Mouse (Mus musculus) embryonic fibroblast, embryonic 13.5 days (primary cell): ENCODE measurements at regions not wholly inside any gene's neighbourhood (a gene's known extent, or its start where the extent isn't known, plus 50 kb on each side); places are given as distances from the start of the nearest gene placed in this dataset.

Experiments
- H3K27ac ChIP-seq: 2 replicates; pipeline ENCODE4 v1.5.1; 2012; ENCODE audit warnings: low read length, control low read depth, inconsistent platforms; ENCODE audit not compliant: insufficient read depth
- H3K4me1 ChIP-seq: 2 replicates; pipeline ENCODE4 v1.6.1; 2011; ENCODE audit warnings: low read length; ENCODE audit not compliant: control insufficient read depth, insufficient read depth
- H3K4me3 ChIP-seq: 2 replicates; pipeline ENCODE4 v1.5.1; 2011; ENCODE audit warnings: mild to moderate bottlenecking, control low read depth, low read length; ENCODE audit not compliant: insufficient read depth
- CTCF ChIP-seq: IDR thresholded peaks from 2 replicates; pipeline ENCODE4 v1.5.1; 2011; ENCODE audit warnings: mild to moderate bottlenecking, control low read depth, low read length, moderate library complexity, borderline replicate concordance; ENCODE audit not compliant: insufficient read depth
- POLR2A ChIP-seq: IDR thresholded peaks from 2 replicates; pipeline ENCODE4 v1.6.1; 2011; ENCODE audit warnings: low read depth, mild to moderate bottlenecking, control low read depth, low read length, moderate library complexity

DNA sequence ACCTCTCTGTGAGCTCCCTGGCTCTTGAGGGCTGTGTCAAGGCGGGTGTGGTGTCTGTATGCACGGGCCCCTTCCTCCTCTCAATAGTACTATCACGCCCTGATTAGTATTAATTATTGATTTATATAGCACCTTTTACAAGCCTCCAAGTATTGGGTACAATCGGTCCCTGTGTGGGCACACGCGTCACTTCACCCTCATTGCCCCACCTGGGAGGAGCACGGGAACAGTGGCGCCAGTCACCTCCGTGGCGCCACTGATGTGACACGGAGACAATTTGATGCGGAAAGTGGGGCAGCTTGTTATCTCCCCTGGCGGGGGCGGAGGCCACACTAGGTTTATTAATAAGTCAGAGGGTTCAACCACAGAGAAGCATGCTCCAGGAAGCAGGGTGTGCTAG is 512.2 kb downstream of the Med13l start:
- Histone ChIP-seq H3K27ac (no peak overlapping the region), H3K4me1 (no peaks in the 10 kb centered on the region), H3K4me3 (no peak overlapping the region)
- no peak for TF ChIP-seq POLR2A
- TF ChIP-seq CTCF: no peak

DNA sequence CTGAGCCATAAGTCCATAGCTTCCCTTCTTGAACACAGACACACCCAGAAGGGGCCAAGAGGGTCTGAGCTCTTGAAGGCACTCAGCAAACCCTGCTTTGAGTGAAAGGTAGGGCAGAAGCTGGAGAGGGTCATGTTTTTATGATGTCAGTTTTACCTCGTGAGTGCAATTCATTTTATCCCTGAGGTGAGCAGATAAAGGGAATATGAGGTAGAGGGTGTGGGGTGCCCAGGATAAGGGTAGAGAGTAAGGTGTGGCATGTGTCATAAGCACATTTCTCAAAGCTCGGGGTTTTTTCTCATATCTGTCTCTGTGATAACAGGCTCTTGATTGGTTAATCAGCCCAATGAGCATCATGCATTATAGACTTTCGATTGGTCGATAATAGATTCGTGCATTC is 520.3 kb downstream of the Med13l start:
- Histone ChIP-seq H3K4me3 (no peak overlapping the region), H3K27ac (no peak overlapping the region), H3K4me1 (no peaks in the 10 kb centered on the region)
- TF ChIP-seq POLR2A: no peak
- no peak for TF ChIP-seq CTCF

DNA sequence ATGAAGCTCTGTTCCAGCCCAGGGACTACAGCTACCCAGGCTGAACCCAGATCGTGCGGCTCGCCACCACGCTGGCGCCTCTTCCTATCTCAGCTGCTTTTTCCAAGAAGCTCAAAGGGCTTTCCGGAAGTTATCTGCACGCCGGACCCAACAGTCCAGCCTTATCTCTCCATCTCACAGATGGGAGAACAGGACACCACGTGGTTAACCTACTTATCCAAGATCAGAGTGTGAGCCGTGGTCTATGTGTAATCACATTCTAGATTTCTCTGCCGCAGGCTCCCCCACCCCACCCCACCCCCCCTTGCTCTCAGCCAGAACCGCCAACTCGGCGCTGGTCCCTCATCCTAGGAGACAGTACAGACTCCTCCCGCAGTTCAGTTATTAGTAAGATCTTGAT is 522.4 kb downstream of the Med13l start:
- no peak overlapping the region for H3K27ac ChIP-seq
- H3K4me3 ChIP-seq: no peak overlapping the region
- no peaks in the 10 kb centered on the region for H3K4me1 ChIP-seq
- TF ChIP-seq CTCF (no peak), POLR2A (no peak)

DNA sequence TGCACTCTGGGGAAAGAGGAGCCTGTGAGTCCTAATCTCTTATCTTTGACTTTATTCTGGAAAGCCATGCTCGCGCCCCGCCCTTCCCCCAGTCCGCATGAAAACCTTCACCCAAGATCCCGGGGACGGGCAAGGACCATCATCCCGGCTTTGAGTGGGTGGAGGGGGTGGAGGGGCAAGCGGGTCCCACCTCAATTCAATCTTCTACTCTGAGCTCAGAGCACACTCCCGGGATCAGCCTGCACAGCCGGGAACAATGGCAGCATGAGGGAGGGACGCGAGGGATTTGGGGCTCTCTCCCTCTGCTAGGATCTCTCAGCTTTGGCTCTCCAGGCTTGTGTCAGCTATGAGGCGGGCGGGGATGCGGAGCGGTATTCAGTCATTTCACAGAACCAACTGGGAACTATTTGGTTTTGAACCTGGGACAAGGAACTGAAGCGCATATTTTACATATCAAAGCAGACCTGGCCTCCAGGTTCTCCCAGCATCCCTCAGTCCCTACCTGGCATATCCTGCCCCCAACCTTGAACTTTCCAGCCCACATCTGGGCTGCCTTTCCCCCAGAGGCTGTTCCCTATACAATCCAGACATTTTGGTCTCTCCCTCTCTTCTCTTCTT is 537.2 kb downstream of the Med13l start:
- TF ChIP-seq CTCF: no peak
- no peak for TF ChIP-seq POLR2A
- Histone ChIP-seq H3K4me3 (no peak overlapping the region), H3K27ac (no peak overlapping the region), H3K4me1 (no peaks in the 10 kb centered on the region)

DNA sequence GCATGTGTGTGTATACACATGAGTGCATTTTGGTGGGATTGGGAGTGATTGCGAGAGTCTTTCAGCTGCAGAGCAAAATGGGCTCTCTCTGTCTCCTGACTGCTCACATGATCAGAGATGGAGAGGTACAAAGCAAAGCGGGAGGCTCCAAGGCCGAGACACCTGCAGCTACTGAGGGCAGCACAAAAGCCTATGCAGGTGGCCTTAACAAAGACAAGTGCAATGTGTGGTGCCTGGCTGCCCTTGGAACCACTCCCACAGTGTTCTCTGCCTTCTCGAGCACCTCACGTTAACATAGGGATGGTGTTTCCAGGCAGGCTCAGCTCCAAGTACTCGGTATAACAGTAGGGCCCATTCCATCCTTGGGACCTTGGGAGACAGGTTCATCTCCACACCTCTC is 539.3 kb downstream of the Med13l start:
- no peaks in the 10 kb centered on the region for H3K4me1 ChIP-seq

DNA sequence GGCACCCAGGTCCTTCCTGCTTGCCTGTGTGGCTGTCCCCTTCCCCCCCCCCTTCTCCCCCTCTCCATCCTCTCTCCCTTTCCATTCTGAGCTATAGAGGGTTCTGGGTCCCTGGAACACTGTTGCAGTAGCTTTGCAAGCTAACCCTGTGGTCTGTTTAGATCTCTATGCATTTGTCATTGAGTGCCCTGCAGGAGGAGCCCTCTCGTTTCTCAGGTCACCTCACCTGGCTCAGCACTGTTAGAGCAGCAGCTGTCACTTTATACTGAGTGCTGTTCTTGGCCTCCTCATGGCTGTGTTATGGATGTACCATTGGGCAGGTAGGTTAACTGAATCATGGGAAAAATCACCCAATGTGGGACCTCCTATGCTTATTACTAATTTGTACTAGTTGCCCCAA is 543.0 kb downstream of the Med13l start:
- no peak overlapping the region for H3K4me3 ChIP-seq
- no peaks in the 10 kb centered on the region for H3K4me1 ChIP-seq
- no peak for TF ChIP-seq CTCF
- TF ChIP-seq POLR2A: no peak
- no peak overlapping the region for H3K27ac ChIP-seq

More for the DNA sequence above, 539.3 kb downstream of the Med13l start:
- TF ChIP-seq CTCF (no peak), POLR2A (no peak)
- H3K4me3 ChIP-seq: no peak overlapping the region
- no peak overlapping the region for H3K27ac ChIP-seq

- no peak for TF ChIP-seq POLR2A
- TF ChIP-seq CTCF: no peak
- Histone ChIP-seq H3K27ac (no peak overlapping the region), H3K4me1 (no peaks in the 10 kb centered on the region), H3K4me3 (no peak overlapping the region)
These were observed 547.4 kb downstream of the Med13l start for GRCm38 (mm10) chr5:119107898-119108297.

GRCm38 (mm10) chr5:119109501-119109900 is 549.0 kb downstream of the Med13l start:
- Histone ChIP-seq H3K4me3 (no peak overlapping the region), H3K4me1 (no peaks in the 10 kb centered on the region), H3K27ac (no peak overlapping the region)
- no peak for TF ChIP-seq POLR2A
- no peak for TF ChIP-seq CTCF

DNA sequence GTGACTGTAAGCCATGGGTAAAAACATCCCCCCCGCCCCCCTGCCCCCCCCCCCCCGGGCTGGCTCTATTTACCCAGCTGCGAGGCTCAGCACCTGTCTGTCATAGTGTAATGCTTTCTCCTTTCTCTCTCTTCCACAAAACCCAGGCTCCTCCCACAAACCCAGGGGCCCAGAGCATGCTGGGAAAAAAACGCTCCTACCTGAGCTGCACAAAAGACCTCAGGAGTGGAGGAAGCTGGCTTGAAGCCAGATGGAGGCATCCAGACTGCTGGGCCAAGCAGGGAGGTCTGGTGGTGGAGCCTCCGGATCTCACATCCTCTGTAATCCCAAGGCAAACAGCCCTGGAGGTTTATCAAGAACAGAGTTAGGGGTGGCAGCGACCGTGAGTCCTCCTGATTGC is 553.6 kb downstream of the Med13l start:
- TF ChIP-seq POLR2A (no peak), CTCF (no peak)
- Histone ChIP-seq H3K27ac (no peak overlapping the region), H3K4me1 (no peaks in the 10 kb centered on the region), H3K4me3 (no peak overlapping the region)

GRCm38 (mm10) chr5:119125745-119126144 is 544.7 kb upstream of the Tbx3 start:
- Histone ChIP-seq H3K4me1 (no peaks in the 10 kb centered on the region), H3K27ac (no peak overlapping the region), H3K4me3 (no peak overlapping the region)
- TF ChIP-seq POLR2A: no peak
- no peak for TF ChIP-seq CTCF

DNA sequence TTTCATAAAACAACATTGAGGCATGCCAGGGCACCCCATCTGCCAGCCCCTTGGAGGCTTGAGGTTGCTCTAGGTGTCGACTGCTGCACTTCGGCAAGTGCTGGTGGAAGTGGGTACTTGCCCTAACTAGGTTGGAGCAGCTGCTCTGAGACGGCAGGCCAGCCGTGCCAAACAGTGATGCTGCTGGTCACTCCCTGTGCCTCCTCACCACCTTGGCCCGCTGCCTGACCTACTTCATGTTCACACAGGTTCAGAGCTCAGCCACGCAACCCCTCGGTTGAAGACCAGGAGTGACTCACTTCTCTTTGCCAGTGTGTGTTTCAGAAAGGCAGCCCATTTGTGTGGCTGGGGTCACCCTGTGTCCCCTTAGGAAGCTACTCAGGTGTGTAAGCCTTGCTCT is 540.3 kb upstream of the Tbx3 start:
- no peak overlapping the region for H3K27ac ChIP-seq
- no peak overlapping the region for H3K4me3 ChIP-seq
- TF ChIP-seq CTCF (no peak), POLR2A (no peak)
- H3K4me1 ChIP-seq: no peaks in the 10 kb centered on the region
